Mouse (Mus musculus) adrenal gland, adult 8-10 months (tissue): ENCODE data around the gene Yif1b. TPM values are rescaled to one million over a fixed set of nuclear protein-coding genes. Genes with fewer than 3 reads are reported as not detected.

Experiments used
- DNase-seq: peaks from one replicate; pipeline ENCODE4 v3.0.0; 2022
- total RNA-seq, 4 experiments: library from RNA; stranded (reverse); gene quantifications; 2 replicates each; pipeline ENCODE4 v1.2.4; 2022

The Yif1b gene
- total RNA-seq, 4 experiments from 2014 or later, result 42.7 to 50.6 (median 44.6) TPM

DNA sequence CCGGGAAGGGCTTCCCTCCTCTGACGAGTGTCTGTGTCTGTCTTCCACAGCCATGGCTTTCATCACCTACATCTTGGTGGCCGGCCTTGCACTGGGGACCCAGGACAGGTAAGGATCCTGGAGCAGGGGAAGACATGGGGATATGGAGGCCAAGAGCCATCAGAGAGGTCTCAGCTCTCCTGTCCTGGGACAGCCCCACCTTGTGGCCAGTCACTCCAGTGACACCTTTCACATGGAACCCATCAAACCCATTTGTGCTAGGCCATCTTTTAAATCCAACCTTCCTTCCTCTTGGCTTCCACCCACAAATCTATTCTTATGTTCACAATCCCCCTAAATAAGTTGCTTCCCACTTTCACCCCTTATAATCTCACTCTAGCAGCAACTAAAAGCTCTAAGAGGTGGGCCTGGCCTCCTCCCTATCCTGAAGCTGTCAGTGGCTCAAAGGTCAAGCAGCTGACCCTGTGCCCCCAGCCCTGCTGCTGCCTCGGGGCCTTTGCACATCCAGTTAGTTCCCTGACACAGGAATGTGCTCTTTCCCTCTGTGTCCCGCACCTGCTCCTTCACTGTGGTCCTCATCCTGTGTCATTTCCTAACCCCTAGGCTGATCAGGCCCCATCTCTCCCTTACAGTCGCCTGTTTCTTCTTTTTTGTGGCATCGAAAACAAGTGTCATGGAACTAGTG, 6.7 kb downstream of the Yif1b start:
- no peak for DNase-seq

DNA sequence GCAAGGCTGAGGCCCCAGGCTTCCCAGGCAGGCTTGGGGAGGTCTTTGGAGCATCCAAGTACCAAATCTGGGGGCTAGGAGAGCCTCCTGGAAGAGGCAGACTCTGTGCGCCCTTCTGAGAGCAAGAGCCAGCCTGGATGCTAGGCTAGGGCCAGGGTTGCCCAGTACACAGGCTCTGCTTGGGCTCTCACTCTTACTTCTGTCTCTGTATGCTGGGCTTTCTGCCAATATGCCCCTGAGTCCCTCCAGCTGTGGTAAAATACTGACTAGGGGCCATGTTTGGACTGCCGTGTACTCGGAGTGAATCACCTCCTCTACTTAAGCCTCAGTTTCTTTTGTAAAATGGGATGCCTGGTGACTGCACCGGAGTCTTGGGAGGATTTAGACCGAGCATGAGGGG, 7.9 kb downstream of the Yif1b start:
- no peak for DNase-seq

DNA sequence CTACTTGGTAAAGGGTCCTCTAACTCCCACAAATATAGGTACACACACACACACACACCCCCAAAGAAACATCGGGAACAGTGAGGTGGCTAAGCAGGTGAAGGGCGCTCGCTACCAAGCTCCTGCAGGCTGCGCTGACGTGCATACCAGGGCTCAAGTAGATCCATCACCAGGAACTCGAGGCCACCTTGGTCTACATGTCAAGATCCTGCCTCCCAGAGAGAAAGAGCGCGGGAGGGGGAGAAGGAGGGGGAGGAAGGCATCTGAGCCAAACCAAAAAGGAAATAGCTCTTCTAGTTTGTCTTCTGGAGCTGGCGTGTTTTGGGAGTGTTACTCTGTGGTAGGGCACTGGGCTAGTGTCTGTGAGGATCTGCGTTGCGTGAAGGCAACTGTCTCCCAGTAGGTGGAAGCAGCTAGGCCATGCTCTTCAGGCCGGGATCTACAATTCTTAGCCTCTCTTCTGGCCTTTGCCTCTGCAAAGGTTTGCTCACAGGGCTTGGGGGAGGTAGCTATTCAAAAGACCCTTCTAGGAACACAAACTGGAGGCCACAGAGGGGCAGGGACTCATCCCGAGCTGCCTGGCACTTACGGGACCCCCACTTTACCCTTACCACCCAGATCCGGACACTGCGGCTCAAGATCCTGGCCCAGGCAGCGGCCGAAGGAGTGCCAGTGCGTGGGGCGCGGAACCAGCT, 8.6 kb downstream of the Yif1b start:
- DNase-seq, result no peak

DNA sequence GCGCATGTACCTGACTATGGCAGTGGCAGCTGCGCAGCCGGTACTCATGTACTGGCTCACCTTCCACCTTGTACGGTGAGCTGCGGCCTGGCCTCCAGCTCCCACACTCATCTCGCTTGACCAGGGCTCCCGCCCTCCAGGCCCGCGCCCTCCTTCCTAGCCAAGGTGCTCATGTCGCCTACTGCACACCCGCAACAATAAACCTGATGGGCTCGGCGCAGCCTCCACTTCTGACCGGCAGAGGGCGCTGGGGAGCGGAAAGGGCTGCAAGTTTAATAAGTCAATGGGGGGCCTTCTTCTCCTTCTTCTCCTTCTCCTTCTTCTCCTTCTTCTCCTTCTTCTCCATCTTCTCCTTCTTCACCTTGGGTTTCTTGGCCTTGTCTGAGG, 9.2 kb downstream of the Yif1b start:
- peak; percentile 60 for DNase-seq

DNA sequence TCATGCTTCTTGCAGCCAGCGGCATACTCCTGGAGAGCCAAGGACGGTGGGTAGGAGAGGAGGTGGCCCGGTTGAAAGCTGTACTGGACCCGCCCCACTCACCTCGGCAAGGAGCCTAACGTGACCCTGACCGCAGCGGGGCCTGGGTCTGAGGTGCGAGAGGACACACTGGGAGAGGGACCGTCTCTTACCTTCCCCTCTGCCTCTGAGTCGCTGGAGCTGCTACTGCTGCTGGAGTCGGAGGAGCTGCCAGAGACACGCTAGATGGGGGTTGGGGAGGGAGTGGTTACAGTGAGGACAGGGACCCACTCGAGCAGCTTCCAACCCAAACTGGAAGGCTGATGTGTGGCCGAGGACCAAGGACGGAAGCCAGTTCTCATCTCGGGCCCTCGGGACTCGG, 9.6 kb downstream of the Yif1b start:
- DNase-seq, result no peak

DNA sequence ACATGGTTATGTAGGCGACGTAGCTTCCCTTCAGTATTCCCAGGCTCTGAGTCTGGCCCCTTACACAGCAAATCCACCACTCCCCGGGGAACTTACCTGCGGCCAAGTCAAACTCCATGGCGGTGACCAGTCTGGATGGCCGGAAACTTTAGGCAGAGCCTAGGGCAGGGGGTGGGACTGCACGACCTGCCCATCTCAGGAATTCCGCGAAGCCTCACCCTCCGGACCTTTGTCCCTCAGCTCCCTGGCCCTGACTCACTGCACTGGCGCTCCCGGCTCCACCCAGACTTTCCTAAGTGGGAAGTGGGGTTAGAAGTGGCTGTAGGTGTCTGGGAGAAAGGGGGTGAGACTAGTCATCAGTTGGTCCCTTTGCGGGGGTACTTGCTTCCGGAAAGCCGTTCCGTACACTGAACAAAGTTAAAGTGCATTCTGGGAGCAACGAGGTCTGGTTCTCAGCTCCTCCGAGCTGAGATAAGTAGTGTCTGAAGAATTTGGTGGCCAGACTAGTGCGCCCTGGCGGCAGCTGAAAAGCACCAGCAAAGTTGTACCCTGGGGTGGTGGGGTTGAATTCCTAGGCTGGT, 10.2 kb downstream of the Yif1b start, which contains the start of gene 2200002D01Rik:
Gene 2200002D01Rik, minus strand, starts transcription at position 206 of the 581 bp plus-strand sequence.
- no peak for DNase-seq

DNA sequence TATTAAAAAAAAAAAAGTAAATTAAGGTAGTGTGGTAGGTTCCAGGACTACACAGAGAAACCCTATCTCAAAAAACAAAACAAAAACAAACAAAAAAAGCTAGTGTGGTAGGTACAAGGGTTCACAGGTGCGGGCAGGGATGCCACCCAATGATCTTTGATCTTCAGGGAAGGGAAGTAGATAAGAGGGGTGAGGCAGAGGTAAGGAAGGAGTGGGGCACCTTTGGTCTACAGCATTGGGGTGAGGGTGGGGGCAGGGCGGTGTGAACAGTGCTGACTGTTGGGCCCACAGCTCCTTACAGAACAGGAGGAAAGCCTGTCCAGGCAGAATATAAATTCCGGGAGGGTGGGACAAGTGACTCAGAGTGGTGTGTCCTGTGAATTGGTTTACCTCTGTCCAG, 13.0 kb downstream of the Yif1b start:
- DNase-seq, result no peak

DNA sequence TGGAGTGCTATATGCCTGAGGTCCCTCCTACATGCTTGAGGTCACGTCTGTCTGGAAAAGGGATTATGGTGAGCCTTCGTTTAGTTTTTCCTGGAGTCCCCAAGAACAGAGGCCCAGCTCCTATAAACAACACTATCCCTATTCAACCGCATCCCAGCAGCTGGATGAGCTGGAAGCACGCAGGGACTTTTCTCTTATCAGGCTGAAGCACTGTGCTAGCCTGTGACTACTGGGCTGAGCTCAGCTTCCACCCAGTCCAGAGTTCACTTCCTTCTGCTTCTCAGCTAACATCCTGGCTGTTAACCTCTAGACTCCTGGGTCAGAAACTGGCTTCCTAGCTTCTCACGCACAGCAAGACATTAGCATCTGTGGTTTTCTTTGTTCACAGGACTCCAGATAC, 15.7 kb downstream of the Yif1b start:
- DNase-seq, result no peak

DNA sequence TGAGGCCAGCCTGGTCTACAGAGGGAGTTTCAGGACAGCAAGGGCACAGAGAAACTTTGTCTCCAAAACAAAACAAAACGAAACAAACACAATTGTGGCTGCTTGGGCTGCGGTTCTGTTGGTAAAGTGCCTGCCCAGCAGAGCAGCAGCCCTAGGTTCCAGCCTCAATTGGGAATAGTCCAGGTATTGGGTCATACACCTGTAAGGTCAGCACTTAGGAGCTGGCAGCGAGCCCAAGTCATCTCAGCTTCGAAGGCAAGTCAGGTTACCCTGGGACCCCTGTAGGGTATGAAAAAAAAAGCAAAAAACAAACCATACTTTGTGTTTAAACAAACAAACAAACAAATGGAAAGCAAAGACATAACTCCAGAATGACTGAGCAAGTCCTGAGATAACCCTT, 17.7 kb downstream of the Yif1b start:
- no peak for DNase-seq

DNA sequence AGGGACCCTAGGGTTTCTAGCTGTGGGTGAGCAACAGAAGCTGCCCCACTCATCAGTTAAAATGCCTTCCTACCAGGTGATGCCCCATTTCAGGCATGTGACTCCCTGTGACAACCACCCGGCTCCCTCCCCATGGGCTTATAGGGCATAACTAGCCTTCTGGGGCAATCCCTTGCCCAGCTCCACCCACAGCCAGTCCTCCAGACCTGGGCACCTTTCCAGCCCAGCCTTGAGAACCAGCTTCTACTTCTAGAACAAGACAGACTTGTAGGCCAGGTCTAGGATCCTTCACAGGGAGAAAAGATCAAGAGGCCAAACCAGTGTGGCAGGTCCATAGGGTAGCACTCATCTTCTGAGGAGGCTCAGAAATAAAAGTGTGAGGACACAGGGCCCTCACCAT, 19.2 kb downstream of the Yif1b start:
- no peak for DNase-seq

DNA sequence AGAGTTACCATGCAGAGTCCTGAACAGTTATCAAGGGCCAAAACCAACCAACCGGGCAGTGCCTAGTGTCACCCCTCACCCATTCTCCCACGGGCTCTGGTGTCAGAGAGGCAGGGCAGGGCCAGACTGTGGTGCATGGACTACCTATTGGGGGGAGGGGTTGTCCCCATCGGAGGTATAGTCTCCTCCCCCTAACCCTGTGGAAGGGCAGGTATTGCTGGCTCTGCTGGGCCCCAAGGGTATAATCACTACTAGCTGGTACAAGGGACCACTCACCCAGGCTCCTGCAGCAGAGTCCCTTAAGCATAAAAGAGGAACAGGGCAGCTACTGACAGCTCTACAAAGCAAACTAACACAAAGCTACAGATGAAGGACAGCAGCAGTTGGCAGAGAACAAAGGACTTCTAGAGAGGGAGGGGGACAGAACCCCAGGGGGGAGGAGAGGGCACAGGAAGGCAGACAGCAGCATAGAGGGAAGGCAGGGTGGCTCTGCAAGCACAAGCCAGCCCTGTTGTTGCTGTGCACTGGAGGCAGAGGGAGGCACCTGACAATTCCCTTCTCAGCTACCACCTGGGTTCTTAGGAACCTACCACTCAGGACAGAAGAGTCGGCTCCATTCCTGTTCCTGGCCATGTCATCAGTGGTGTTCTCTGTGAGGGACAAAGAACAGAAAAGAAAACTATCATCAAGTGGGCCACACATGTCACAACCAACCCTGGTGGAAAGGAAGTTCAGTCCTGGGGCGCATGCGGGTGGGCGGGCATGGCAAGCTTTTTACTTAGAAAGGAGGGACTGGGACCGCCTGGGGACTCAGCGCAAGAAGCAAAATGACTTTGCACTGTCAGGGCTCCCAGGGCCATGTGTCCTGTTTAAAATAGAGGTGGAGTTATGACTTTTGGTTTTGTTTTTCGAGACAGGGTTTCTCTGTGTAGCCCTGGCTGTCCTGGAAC, 21.9 kb downstream of the Yif1b start:
- DNase-seq, result no peak

DNA sequence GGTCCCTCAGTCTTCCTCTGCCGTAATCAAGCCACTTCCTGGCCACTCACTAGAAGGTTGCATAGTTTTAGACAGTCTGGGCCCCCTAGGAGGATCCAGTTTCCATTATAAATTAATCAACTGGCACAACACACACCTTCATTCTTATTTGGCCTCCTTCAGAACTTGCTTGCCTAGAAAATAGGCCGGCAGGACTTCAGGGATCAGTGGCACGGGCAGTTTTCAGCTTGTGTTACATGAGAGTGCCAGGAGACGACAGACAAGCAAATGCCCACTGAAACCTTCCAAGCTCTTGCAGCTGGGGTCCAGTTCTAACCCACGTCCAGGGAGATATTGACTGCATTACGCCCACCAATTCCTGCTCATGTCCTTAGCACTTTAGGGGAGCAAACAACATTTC, 24.0 kb downstream of the Yif1b start:
- DNase-seq, result no peak

DNA sequence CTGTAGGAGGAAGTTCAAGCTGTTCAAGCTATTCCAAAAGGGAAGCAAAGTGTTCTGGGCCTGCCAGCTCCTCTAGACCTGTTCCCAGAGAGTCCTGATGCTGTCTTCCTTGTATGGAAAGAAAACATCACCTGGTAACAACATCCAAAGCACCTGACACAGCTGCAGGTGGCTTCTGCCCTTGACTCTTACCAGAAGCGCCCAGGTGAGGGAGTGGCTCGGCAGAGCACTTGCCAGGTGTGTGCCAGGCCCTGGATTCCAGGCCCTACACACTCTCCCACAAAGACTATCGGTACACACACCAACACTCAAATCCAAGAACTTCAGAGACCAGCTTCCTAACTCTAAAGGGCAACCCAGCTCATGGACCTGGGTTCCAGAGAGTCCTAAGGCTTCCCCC, 25.7 kb downstream of the Yif1b start:
- no peak for DNase-seq

DNA sequence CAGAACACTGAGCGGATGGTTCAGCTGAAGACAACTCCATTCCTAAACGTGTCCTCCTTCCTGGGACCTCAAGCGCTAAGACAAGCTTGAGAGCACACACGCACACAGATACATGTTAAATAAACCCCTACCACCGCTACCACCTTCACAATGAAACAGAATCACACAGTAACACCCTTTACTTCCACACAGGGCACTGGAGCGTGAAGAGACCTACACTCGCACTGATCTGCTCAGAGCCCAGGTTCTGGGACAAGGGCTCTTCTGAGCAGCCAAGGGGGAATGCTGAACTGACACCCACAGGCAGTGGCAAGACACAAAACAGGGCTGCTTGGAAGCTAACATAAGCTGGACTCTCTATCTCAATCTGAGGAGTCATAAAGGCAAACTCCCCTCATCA, 27.5 kb downstream of the Yif1b start:
- no peak for DNase-seq

DNA sequence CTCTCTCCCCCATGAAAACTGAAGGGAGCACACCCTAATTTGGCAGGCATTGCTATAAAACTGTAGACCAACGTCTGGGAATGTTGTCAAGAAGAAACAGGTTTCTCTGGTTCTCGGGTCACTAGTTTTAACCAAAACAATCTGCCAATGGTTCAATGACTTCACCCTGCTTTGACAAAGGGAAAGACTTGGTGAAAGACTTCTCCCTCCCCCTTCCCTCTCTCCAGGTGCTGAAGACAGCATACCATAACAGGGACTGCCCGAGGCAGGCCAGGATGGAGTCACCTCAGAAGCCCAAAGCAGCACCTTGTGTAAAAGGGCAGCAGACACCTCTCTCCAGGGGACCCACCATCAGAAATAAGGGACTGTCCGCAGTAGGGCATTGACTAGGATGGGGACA, 28.8 kb downstream of the Yif1b start:
- DNase-seq, result no peak

DNA sequence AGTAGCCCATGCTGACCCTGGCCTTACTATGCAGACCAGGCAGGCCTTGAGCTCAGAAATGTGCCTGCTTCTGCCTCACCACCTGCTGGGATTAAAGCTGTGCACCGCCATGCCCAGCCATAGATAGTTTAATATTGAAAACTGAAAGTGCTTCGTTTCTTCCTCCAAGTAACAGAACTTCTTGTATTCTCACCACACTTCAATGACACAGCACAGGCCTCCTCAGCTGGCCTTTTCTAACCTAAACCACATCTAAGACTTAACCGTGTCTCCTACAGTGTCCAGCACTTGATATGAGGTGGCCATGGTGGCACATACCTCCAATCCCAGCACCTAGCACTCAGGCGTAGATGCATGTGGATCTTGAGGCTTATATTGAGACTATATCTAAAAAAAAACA, 32.3 kb downstream of the Yif1b start:
- no peak for DNase-seq

DNA sequence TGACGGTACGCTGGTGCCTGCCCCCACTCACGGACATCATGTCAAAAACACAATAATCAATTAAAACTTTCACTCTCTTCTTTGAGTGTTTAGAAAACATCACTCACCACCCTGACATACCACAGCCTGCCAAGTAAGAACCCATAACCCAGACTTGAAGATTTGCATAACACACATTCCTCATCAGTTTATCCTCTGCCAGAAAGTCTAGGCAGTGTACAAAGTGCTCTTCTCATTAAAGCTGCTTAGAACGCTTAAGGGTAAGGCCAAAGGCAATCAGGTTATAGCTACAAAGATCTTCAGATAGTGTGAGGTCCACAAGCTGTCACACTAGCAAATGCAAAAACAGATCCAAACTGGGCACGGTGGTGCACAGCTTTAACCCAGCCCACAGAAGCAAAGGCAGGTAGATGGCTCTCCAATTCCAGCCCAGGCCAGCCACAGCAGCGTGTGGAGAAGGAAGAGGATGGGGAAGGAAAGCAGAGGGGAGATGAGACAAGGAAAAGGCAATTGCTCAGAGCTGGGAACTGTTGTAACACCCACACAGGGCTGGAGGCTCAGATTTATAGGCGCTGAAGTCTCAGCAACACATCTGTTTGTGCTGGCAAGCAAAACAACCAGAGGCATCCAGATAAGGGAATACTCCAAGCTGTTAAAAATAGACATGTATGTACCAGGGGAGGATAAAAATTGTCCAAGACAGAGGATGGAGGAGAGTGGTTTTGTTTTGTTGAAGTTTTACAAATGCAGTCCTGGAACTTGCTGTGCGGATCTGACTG, 33.7 kb downstream of the Yif1b start:
- DNase-seq, result no peak

DNA sequence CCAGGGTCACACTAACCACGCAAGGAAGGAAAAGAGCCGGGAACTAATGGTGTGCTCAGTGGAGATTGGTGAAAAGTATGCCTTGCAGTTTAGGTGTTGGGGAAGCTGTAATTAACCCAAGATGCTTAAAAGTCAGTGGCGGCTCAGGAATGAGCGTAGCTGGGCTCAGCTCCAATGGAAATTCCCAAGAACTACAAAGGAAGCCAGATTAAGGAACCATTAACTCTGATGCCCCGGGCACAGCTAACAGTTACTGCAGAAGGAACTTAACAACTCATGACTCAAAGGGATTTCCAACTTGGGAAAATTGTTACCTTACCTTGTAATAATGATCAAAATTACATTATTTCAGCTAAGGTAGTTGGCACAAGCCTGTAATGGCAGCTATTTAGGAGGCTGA, 38.6 kb downstream of the Yif1b start:
- DNase-seq, result no peak

DNA sequence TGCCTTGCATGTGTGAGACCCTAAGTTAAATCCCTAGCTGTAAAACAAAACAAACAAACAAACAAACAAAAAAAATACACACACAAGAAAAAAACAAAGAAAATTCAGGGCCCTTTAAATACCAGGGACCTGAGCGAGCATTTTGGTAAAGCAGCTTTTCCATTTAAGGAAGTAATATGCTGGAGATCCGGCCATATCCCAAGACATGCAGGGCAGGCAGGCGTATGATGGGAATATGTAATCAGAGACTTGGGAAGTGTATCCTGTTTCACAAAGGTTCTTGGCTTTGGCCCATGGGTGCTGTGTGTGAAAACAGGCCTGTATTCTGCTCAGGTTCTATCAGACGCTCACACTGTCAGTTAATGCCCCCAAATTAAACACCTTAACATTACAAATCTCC, 39.4 kb downstream of the Yif1b start:
- DNase-seq, result no peak

DNA sequence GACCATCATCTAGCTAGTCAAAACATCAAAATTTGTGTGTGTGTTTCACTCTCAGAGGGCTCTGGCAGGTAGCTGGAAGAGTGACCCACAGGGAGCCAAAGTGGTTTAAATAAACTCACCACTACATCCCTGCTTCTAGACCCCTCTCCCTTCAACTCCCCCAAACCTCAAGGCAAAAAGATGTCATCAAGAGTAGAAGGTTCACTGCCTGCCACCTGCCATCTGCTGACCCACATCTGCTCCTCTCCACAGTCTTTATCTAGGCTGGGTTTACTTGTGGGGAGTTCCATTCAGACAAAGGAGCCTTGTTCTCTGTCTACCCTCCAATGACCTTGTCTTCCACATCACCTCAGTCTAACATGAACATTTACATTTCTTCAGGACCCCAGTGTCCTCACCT, 41.1 kb downstream of the Yif1b start:
- DNase-seq, result no peak

DNA sequence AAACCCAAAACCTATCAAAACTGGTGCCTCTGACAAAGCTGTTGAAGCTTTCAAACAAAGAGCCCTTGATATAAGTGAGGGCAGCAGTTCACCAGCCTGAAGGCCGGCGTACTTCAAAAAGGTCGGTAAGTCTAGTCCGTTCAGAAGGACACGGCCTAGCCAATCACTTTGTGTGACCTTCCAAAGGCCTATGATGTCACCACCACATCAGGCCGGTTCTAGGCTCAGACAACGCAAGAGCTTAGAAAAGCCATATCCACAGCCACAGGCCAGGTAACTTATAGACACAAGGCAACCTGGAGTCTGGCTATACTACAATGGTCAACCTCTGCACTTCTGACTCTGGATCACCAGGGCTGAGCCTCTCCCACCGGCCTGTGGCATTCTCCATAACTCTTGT, 41.8 kb downstream of the Yif1b start:
- peak; percentile 55 for DNase-seq

DNA sequence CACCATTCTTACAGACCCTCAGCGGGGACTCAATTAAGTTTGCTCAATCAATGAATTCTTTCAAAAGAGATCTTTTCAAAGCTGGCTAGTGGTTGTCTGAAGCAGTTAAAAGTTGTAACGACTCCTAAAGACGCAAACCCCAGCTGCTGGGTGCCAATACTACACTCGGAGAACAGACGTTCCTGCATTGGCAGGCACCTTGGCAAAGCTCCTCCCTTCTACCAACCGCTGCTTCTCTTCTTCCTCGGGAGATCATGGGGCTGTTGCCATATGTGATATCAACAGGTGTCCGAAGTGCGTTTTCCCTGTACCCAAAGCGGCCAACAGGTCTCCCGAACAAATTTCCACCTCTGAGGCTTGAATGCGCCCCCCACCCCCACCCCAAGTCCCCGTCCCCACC, 42.7 kb downstream of the Yif1b start:
- no peak for DNase-seq
